8 mouse cellular contexts compared by ENCODE assay signal in genomic region chr3:55352529-55352928, GRCm38 (mm10).
DNase-seq lines count a peak whose midpoint lies in the region; ATAC-seq and TF ChIP-seq lines count a peak whose summit lies in the region.
"Had no signal": no experiment of that assay in that cellular context is flagged by ENCODE, and none has a peak within 500 bp of the region (broad histone marks: within the 10 kb centered on the region; RNA-seq: fewer than 3 reads in every experiment).

No protein-coding gene starts in this region.

- no peak overlapping the region for H3K9ac ChIP-seq in forebrain, embryonic 13.5 days
- H3K9ac ChIP-seq in hindbrain, embryonic 16.5 days (ENCODE audit: low read depth, low read length) = 0 out of 2 replicates have a peak overlapping the region, but pooled peaks have one; percentile 21
- H3K9ac ChIP-seq in neural tube, embryonic 15.5 days (replicated peaks) = no peak overlapping the region

- H3K4me1 ChIP-seq in forebrain, embryonic 13.5 days = peaks cover 70% of the 10 kb centered on the region
- H3K4me1 ChIP-seq in hindbrain, embryonic 16.5 days (ENCODE audit: control insufficient read depth, insufficient read depth, low read depth, low read length) = peaks cover 52% of the 10 kb centered on the region
- H3K4me1 ChIP-seq in neural tube, embryonic 15.5 days = peaks cover 69% of the 10 kb centered on the region

- intact Hi-C loops in left cerebral cortex, adult 2 months (cut with DNase I) = loop anchor here (5.0 to 10.0 kb wide), 2 partner anchors 35 to 548 kb away; partner anchors contain the start of gene Rfxap

- peak overlapping the region; percentile 86 for H3K27ac ChIP-seq in left cerebral cortex, adult 2 months
- peak overlapping the region; percentile 93 for H3K27ac ChIP-seq in forebrain, embryonic 13.5 days
- H3K27ac ChIP-seq in hindbrain, embryonic 16.5 days (ENCODE audit: low read depth, low read length) = peak overlapping the region; percentile 78
- H3K27ac ChIP-seq in neural tube, embryonic 15.5 days (replicated peaks) = peak overlapping the region; percentile 86

- no peak for ATAC-seq in forebrain, embryonic 13.5 days
- ATAC-seq in hindbrain, embryonic 16.5 days = no peak
- no peak for ATAC-seq in neural tube, embryonic 15.5 days (ENCODE audit: low FRiP score)
- ATAC-seq in granulocyte monocyte progenitor cell, adult 5-6 weeks (replicated peaks; ENCODE audit: poor library complexity, severe bottlenecking) = no peak
- ATAC-seq: activated CD4-positive, CD25-positive, alpha-beta regulatory T cell, adult 4 months had no signal

- no peak for DNase-seq in left cerebral cortex, adult 2 months (ENCODE audit: extremely low spot score in 1 of 2, low spot score in 2 of 2)
- no peak for DNase-seq in left cerebral cortex, adult 11 months (ENCODE audit: low spot score)
- DNase-seq in thymus, postnatal 25 days = no peak

- 0 out of 2 replicates have a peak overlapping the region, but pooled peaks have one; percentile 7 for H3K4me2 ChIP-seq in forebrain, embryonic 13.5 days
- H3K4me2 ChIP-seq in hindbrain, embryonic 16.5 days (ENCODE audit: low read length) = no peak overlapping the region
- H3K4me2 ChIP-seq in neural tube, embryonic 15.5 days = no peak overlapping the region

- no peak overlapping the region for H3K4me3 ChIP-seq in left cerebral cortex, adult 2 months
- no peak overlapping the region for H3K4me3 ChIP-seq in forebrain, embryonic 13.5 days
- no peak overlapping the region for H3K4me3 ChIP-seq in hindbrain, embryonic 16.5 days (ENCODE audit: low read length)
- no peak overlapping the region for H3K4me3 ChIP-seq in neural tube, embryonic 15.5 days (replicated peaks)

- H3K36me3 ChIP-seq in forebrain, embryonic 13.5 days (ENCODE audit: poor library complexity, severe bottlenecking) = no peaks in the 10 kb centered on the region
- H3K36me3 ChIP-seq in hindbrain, embryonic 16.5 days (ENCODE audit: control insufficient read depth, insufficient read depth, low read length) = no peaks in the 10 kb centered on the region
- no peaks in the 10 kb centered on the region for H3K36me3 ChIP-seq in neural tube, embryonic 15.5 days

- H3K9me3 ChIP-seq in forebrain, embryonic 13.5 days (replicated peaks) = no peaks in the 10 kb centered on the region
- no peaks in the 10 kb centered on the region for H3K9me3 ChIP-seq in hindbrain, embryonic 16.5 days (ENCODE audit: control insufficient read depth, low read length)
- no peaks in the 10 kb centered on the region for H3K9me3 ChIP-seq in neural tube, embryonic 15.5 days (replicated peaks)

- 70% methylated on average over 14 of the region's 14 CpGs for WGBS in forebrain, embryonic 13.5 days
- 65% methylated on average over 14 of the region's 14 CpGs for WGBS in hindbrain, embryonic 16.5 days
- 75% methylated on average over 14 of the region's 14 CpGs for WGBS in neural tube, embryonic 15.5 days

- no peaks in the 10 kb centered on the region for H3K27me3 ChIP-seq in forebrain, embryonic 13.5 days
- H3K27me3 ChIP-seq in hindbrain, embryonic 16.5 days (replicated peaks; ENCODE audit: control insufficient read depth, insufficient read depth, low read length) = no peaks in the 10 kb centered on the region
- no peaks in the 10 kb centered on the region for H3K27me3 ChIP-seq in neural tube, embryonic 15.5 days (replicated peaks)

- TF ChIP-seq CTCF in left cerebral cortex, adult 2 months (IDR thresholded peaks at IDR 0.05) = no peak
